Mouse (Mus musculus): ENCODE data around the gene Tbc1d23.
"Not testable (repeated sequence)": the region's sequence is repeated elsewhere in the genome, so short reads cannot be mapped to it uniquely, and the experiment has no call there.

GRCm38 (mm10) chr16:57231937-57232310 is 620 bp upstream of the Tbc1d23 start:
- not testable (repeated sequence) for TF ChIP-seq POLR2A (IDR thresholded peaks at IDR 0.05; ENCODE audit: borderline replicate concordance, insufficient read depth, low read length); CTCF (IDR thresholded peaks at IDR 0.05; ENCODE audit: borderline replicate concordance, insufficient read depth, low read depth, low read length)

Measured in cerebellum, adult 2 months (tissue).